Mouse (Mus musculus): ENCODE measurements around the gene Qtrt2. TPM values are rescaled to one million over a fixed set of nuclear protein-coding genes. Genes with fewer than 3 reads are reported as not detected.

The Qtrt2 gene
- 25.1 and 31.5 TPM in 2 replicates for polyA plus RNA-seq (2016; fragmentation: Nextera tagmentation; extraction: Ambion mirVana)

DNA sequence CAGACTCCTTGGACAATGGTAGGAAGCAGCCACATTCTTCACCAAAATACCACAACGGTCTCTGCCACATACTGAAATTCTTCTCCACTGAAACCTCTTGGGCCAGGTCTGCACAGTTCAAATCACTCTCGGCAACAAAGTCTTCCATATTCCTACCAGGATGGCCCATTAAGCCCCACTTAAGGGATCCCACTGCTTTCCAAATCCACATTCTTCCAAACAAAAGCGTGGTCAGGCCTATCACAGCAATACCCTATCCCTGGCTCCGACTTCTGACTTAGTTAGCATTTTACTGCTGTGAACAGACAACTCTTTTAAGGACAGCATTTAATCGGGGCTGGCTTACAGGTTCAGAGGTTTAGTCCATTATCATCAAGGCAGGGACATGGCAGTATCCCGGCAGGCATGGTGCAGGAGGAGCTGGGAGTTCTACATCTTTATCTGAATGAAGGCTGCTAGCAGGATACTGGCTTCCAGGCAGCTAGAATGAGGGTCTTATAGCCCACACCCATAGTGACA is at the start of gene Qtrt2:
TSS of gene Qtrt2 (minus strand) at position 469 of the 519 bp plus-strand sequence.
- Histone ChIP-seq H3K27me3 (ENCODE audit: insufficient read depth, poor library complexity, severe bottlenecking) (no peaks in the 10 kb centered on the region), H3K27ac (no peak within 1 kb of the TSS), H3K4me1 (replicated peaks) (no peaks in the 10 kb centered on the region), H3K36me3 (no peaks in the 10 kb centered on the region), H3K4me3 (no peak within 1 kb of the TSS), H3K9me3 (no peaks in the 10 kb centered on the region)
- no peak for DNase-seq (ENCODE audit: low spot score)
- 86% methylated on average over 6 of the region's 6 CpGs for WGBS

DNA sequence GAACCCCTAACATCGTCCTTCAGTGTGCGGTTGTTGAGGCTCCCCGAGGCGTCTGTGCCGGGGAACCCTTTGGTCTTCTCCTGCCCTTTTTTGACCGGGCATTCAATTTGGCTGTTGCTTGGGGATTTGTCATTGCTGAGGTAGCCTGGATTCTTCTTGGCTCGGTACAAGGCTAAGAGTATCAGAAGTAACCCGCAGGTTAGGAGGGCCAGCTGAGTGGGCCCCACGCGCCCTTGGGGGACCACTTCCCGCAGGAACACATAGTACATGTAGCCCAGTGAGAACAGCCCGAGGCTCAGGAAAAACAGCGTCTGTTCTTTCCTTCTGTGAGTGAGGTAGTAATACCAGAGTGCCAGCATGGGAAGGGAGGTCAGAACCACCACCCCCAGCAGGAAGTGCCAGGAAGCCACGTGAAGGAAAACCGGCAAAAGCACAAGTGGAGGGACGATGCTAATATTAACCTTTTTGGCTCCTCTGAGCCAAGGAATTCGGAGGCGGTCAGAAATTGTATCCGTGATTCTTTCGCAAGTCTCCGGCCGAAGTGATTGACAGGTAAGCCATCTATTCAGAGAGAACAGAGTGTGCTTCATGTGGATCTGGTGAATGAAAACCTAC is 47.1 kb upstream of the Qtrt2 start:
- Histone ChIP-seq H3K27me3 (ENCODE audit: insufficient read depth, poor library complexity, severe bottlenecking) (peaks cover 18% of the 10 kb centered on the region), H3K4me1 (replicated peaks) (no peaks in the 10 kb centered on the region; the same call in 1 of the 2 replicates), H3K9me3 (no peaks in the 10 kb centered on the region), H3K36me3 (0 out of 2 replicates have a peak, but pooled peaks cover 3% of the 10 kb centered on the region), H3K4me3 (no peak overlapping the region), H3K27ac (no peak overlapping the region)
- DNase-seq (ENCODE audit: low spot score): no peak
- 76% methylated on average over 22 of the region's 22 CpGs for WGBS

GRCm38 (mm10) chr16:43973147-43973546 is 46.5 kb upstream of the Qtrt2 start:
- no peaks in the 10 kb centered on the region; the same call in 1 of the 2 replicates for H3K4me1 ChIP-seq (replicated peaks)
- WGBS: 95% methylated on average over 11 of the region's 11 CpGs
- H3K27me3 ChIP-seq (ENCODE audit: insufficient read depth, poor library complexity, severe bottlenecking): peaks cover 12% of the 10 kb centered on the region
- H3K4me3 ChIP-seq: no peak overlapping the region
- no peaks in the 10 kb centered on the region for H3K9me3 ChIP-seq
- DNase-seq (ENCODE audit: low spot score): no peak
- H3K36me3 ChIP-seq: 0 out of 2 replicates have a peak, but pooled peaks cover 4% of the 10 kb centered on the region
- no peak overlapping the region for H3K27ac ChIP-seq

DNA sequence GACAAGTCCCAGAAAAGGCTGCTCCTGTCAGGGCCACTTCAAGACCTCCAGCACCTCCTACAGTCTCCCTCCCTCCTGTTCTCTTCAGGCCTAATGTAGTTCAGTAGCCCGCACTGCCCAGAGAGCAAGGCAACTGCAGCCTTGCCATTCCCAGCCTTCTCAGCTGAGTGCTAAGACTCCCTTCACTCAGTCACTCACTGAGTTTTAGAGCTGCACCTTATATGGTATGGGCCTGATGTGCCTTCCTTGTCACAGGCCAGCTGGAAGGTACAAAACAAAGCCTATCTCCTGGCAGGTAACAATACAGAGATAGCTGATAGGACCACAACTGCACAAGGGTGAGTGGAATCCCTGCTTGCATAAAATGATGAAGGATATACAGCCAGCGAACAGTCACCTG is 45.8 kb upstream of the Qtrt2 start:
- 91% methylated on average over 2 of the region's 2 CpGs for WGBS
- no peak for DNase-seq (ENCODE audit: low spot score)
- Histone ChIP-seq H3K4me3 (no peak overlapping the region), H3K27ac (no peak overlapping the region), H3K36me3 (0 out of 2 replicates have a peak, but pooled peaks cover 4% of the 10 kb centered on the region), H3K9me3 (no peaks in the 10 kb centered on the region), H3K4me1 (replicated peaks) (no peaks in the 10 kb centered on the region; the same call in 1 of the 2 replicates), H3K27me3 (ENCODE audit: insufficient read depth, poor library complexity, severe bottlenecking) (peaks cover 5% of the 10 kb centered on the region)

- Histone ChIP-seq H3K36me3 (0 out of 2 replicates have a peak, but pooled peaks cover 4% of the 10 kb centered on the region), H3K9me3 (no peaks in the 10 kb centered on the region), H3K27me3 (ENCODE audit: insufficient read depth, poor library complexity, severe bottlenecking) (no peaks in the 10 kb centered on the region), H3K4me1 (replicated peaks) (no peaks in the 10 kb centered on the region; the same call in 1 of the 2 replicates), H3K27ac (no peak overlapping the region), H3K4me3 (no peak overlapping the region)
- DNase-seq (ENCODE audit: low spot score): no peak
- 94% methylated on average over 9 of the region's 9 CpGs for WGBS
Observed at GRCm38 (mm10) chr16:43971741-43972140, 45.1 kb upstream of the Qtrt2 start.

DNA sequence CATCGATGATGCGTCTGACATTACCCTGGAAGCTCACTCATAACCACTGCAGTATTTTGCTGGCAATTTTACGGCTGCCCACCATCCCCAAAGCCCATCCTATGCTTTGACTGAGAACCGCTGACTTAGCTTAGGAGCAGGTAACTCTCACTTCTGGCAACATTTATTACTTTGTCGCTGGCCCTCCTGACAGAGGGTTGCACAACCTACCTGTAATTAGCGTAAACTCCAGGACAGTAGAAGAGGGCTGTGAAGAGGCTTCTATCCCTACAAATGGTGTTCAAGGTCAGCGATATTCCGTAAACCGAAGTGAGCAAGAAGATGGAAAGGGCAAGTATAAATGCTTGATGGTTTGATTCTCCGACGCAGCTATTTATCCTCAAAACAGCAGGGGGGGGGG is 44.6 kb upstream of the Qtrt2 start:
- no peaks in the 10 kb centered on the region; the same call in 1 of the 2 replicates for H3K4me1 ChIP-seq (replicated peaks)
- DNase-seq (ENCODE audit: low spot score): no peak
- H3K36me3 ChIP-seq: 0 out of 2 replicates have a peak, but pooled peaks cover 4% of the 10 kb centered on the region
- WGBS: 95% methylated on average over 11 of the region's 11 CpGs
- H3K27ac ChIP-seq: no peak overlapping the region
- H3K4me3 ChIP-seq: no peak overlapping the region
- H3K9me3 ChIP-seq: no peaks in the 10 kb centered on the region
- H3K27me3 ChIP-seq (ENCODE audit: insufficient read depth, poor library complexity, severe bottlenecking): no peaks in the 10 kb centered on the region

GRCm38 (mm10) chr16:43970426-43970825 is 43.8 kb upstream of the Qtrt2 start:
- H3K4me3 ChIP-seq: no peak overlapping the region
- H3K9me3 ChIP-seq: no peaks in the 10 kb centered on the region
- 0 out of 2 replicates have a peak, but pooled peaks cover 4% of the 10 kb centered on the region for H3K36me3 ChIP-seq
- 86% methylated on average over 3 of the region's 3 CpGs for WGBS
- DNase-seq (ENCODE audit: low spot score): no peak
- H3K27ac ChIP-seq: no peak overlapping the region
- no peaks in the 10 kb centered on the region for H3K27me3 ChIP-seq (ENCODE audit: insufficient read depth, poor library complexity, severe bottlenecking)
- no peaks in the 10 kb centered on the region; the same call in 1 of the 2 replicates for H3K4me1 ChIP-seq (replicated peaks)

- DNase-seq (ENCODE audit: low spot score): no peak
- WGBS: 86% methylated on average over 13 of the region's 13 CpGs
- Histone ChIP-seq H3K4me3 (no peak overlapping the region), H3K9me3 (no peaks in the 10 kb centered on the region), H3K36me3 (peaks cover 4% of the 10 kb centered on the region; the same call in 1 of the 2 replicates), H3K27ac (0 out of 2 replicates have a peak overlapping the region, but pooled peaks have one; percentile 16), H3K4me1 (replicated peaks) (no peaks in the 10 kb centered on the region; the same call in 1 of the 2 replicates), H3K27me3 (ENCODE audit: insufficient read depth, poor library complexity, severe bottlenecking) (no peaks in the 10 kb centered on the region)
Observed at GRCm38 (mm10) chr16:43965781-43966389, 39.3 kb upstream of the Qtrt2 start.

- Histone ChIP-seq H3K27ac (no peak overlapping the region), H3K4me3 (no peak overlapping the region), H3K36me3 (peaks cover 5% of the 10 kb centered on the region; the same call in 1 of the 2 replicates), H3K4me1 (replicated peaks) (no peaks in the 10 kb centered on the region; the same call in 1 of the 2 replicates), H3K9me3 (no peaks in the 10 kb centered on the region), H3K27me3 (ENCODE audit: insufficient read depth, poor library complexity, severe bottlenecking) (no peaks in the 10 kb centered on the region)
- no peak for DNase-seq (ENCODE audit: low spot score)
- 90% methylated on average over 3 of the region's 3 CpGs for WGBS
Observed at GRCm38 (mm10) chr16:43963780-43964179, 37.2 kb upstream of the Qtrt2 start.

- DNase-seq (ENCODE audit: low spot score): no peak
- 90% methylated on average over 9 of the region's 9 CpGs for WGBS
- Histone ChIP-seq H3K4me3 (no peak overlapping the region), H3K36me3 (peaks cover 4% of the 10 kb centered on the region; the same call in 1 of the 2 replicates), H3K27me3 (ENCODE audit: insufficient read depth, poor library complexity, severe bottlenecking) (no peaks in the 10 kb centered on the region), H3K27ac (no peak overlapping the region), H3K4me1 (replicated peaks) (no peaks in the 10 kb centered on the region; the same call in 1 of the 2 replicates), H3K9me3 (no peaks in the 10 kb centered on the region)
Observed at GRCm38 (mm10) chr16:43963291-43963690, 36.7 kb upstream of the Qtrt2 start.

DNA sequence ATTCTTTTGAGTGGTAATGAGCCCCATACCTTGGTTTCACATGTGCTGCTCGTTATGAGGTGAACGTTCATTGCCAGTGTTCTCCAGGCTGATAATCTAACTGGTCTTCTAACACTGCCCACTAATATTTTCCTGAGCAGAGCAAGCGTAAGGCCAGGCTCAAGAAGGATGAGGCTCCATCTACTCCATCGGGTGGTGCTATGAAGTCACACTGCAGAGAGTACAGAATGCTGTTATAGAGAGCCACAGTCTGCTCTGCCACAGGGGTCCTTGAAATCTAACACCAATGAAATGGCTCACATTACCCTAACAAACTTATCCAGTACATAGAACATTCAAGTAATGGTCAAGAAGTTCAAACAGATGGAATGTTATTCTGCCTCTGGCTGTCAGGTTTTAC is 31.4 kb upstream of the Qtrt2 start:
- Histone ChIP-seq H3K27ac (no peak overlapping the region), H3K36me3 (peaks cover 24% of the 10 kb centered on the region; the same call in 1 of the 2 replicates), H3K27me3 (ENCODE audit: insufficient read depth, poor library complexity, severe bottlenecking) (no peaks in the 10 kb centered on the region), H3K9me3 (no peaks in the 10 kb centered on the region), H3K4me3 (no peak overlapping the region), H3K4me1 (replicated peaks) (no peaks in the 10 kb centered on the region)
- WGBS: 79% methylated on average over 4 of the region's 4 CpGs
- no peak for DNase-seq (ENCODE audit: low spot score)

- H3K36me3 ChIP-seq: peaks cover 26% of the 10 kb centered on the region
- no peaks in the 10 kb centered on the region for H3K27me3 ChIP-seq (ENCODE audit: insufficient read depth, poor library complexity, severe bottlenecking)
- DNase-seq (ENCODE audit: low spot score): no peak
- no peaks in the 10 kb centered on the region for H3K9me3 ChIP-seq
- no peaks in the 10 kb centered on the region for H3K4me1 ChIP-seq (replicated peaks)
- no peak overlapping the region for H3K4me3 ChIP-seq
- whole genome bisulfite sequencing: 86% methylated on average over 6 of the region's 6 CpGs
- H3K27ac ChIP-seq: no peak overlapping the region
Observed at GRCm38 (mm10) chr16:43954913-43955312, 28.3 kb upstream of the Qtrt2 start.

DNA sequence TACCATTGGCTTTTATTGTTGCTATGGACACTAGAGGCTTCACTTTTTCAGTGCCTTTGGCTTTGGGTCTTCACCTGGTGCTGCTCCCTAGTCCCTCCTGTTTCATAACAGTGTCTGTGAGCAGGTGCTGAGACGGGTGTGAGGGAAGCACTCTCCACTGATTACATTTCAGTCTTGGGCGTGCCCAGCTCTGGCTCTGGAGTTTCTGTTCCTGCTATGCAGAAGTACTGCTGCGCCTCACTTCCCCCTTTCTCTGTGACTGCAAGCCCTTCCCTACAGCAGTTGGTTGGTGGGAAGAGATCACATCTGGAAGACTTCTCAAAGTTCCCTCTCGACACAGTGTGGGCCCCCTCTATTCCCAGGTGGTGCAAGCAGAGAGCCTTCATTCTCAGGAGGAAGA is 25.0 kb upstream of the Qtrt2 start:
- Histone ChIP-seq H3K36me3 (peaks cover 6% of the 10 kb centered on the region), H3K4me1 (replicated peaks) (no peaks in the 10 kb centered on the region), H3K27me3 (ENCODE audit: insufficient read depth, poor library complexity, severe bottlenecking) (no peaks in the 10 kb centered on the region), H3K9me3 (no peaks in the 10 kb centered on the region), H3K4me3 (no peak overlapping the region), H3K27ac (no peak overlapping the region)
- DNase-seq (ENCODE audit: low spot score): no peak
- WGBS: 81% methylated on average over 4 of the region's 4 CpGs

Data from hindbrain, embryonic 10.5 days (tissue).